Mouse (Mus musculus) forebrain, embryonic 10.5 days (tissue): ENCODE measurements around the gene C1galt1c1. TPM values are rescaled to one million over a fixed set of nuclear protein-coding genes. Genes with fewer than 3 reads are reported as not detected.

ENCODE experiments used
- DNase-seq: peaks from one replicate; pipeline ENCODE4 v3.0.0-alpha.2; 2017; ENCODE audit warnings: low spot score; ENCODE audit errors: extremely low spot score
- H3K27ac ChIP-seq: fragments of 300-500 bp; sonication (generic); 2 replicates; pipeline ENCODE4 v1.5.1; 2016; ENCODE audit warnings: mild to moderate bottlenecking
- H3K27me3 ChIP-seq: fragments of 300-500 bp; sonication (generic); 2 replicates; pipeline ENCODE4 v1.6.1; 2016; ENCODE audit warnings: mild to moderate bottlenecking; ENCODE audit not compliant: poor library complexity, severe bottlenecking
- H3K36me3 ChIP-seq: fragments of 300-500 bp; sonication (generic); replicated peaks from 2 replicates; pipeline ENCODE4 v1.6.1; 2016; ENCODE audit warnings: mild to moderate bottlenecking, moderate library complexity
- H3K4me1 ChIP-seq: fragments of 300-500 bp; sonication (generic); 2 replicates; pipeline ENCODE4 v1.6.1; 2016
- H3K4me3 ChIP-seq: fragments of 300-500 bp; sonication (generic); 2 replicates; pipeline ENCODE4 v1.5.1; 2016; ENCODE audit warnings: mild to moderate bottlenecking, moderate library complexity
- H3K9me3 ChIP-seq: fragments of 300-500 bp; sonication (generic); 2 replicates; pipeline ENCODE4 v1.6.1; 2016; ENCODE audit warnings: mild to moderate bottlenecking, moderate library complexity
- WGBS: fragments of 180-500 bp; shearing (Covaris S2); methylation state at CpG from one replicate; pipeline ENCODE4 v1.1.7; 2016; 5-methylcytosine and 5-hydroxymethylcytosine counted together
- polyA plus RNA-seq: library from polyadenylated mRNA; unstranded; fragments of >200 nt; fragmentation: Nextera tagmentation; extraction: Ambion mirVana; gene quantifications from 2 replicates; pipeline ENCODE4 v1.2.1, GENCODE M21; 2016

Gene C1galt1c1
- 14.7 and 16.5 TPM in 2 replicates for polyA plus RNA-seq

- H3K4me1 ChIP-seq, result peaks cover 8% of the 10 kb centered on the region; the same call in 1 of the 2 replicates
- WGBS, result 24% methylated on average over 29 of the region's 43 CpGs
- H3K36me3 ChIP-seq, result peaks cover 12% of the 10 kb centered on the region
- no peaks in the 10 kb centered on the region for H3K27me3 ChIP-seq
- peak; percentile 86 for DNase-seq
- no peaks in the 10 kb centered on the region for H3K9me3 ChIP-seq
- H3K4me3 ChIP-seq, result peak within 1 kb of the TSS; percentile 59
- peak within 1 kb of the TSS; percentile 91 for H3K27ac ChIP-seq
Observed at GRCm38 (mm10) chrX:38634801-38635637, at the start of gene C1galt1c1. C1galt1c1 (minus strand) TSS chrX:38635087.

- Histone ChIP-seq H3K27me3 (no peaks in the 10 kb centered on the region), H3K4me3 (no peak overlapping the region), H3K27ac (no peak overlapping the region), H3K36me3 (no peaks in the 10 kb centered on the region), H3K4me1 (no peaks in the 10 kb centered on the region), H3K9me3 (no peaks in the 10 kb centered on the region)
- WGBS, result 67% methylated on average over 2 of the region's 2 CpGs
- DNase-seq, result no peak
Observed at GRCm38 (mm10) chrX:38681972-38682371, 47.1 kb upstream of the C1galt1c1 start.

- no peak for DNase-seq
- WGBS, result 84% methylated on average over 6 of the region's 6 CpGs
- H3K36me3 ChIP-seq, result no peaks in the 10 kb centered on the region
- H3K9me3 ChIP-seq, result no peaks in the 10 kb centered on the region
- H3K4me1 ChIP-seq, result no peaks in the 10 kb centered on the region
- no peaks in the 10 kb centered on the region for H3K27me3 ChIP-seq
- no peak overlapping the region for H3K27ac ChIP-seq
- no peak overlapping the region for H3K4me3 ChIP-seq
Observed at GRCm38 (mm10) chrX:38669111-38669903, 34.4 kb upstream of the C1galt1c1 start.

- 80% methylated on average over 4 of the region's 4 CpGs for WGBS
- H3K36me3 ChIP-seq, result no peaks in the 10 kb centered on the region
- no peak for DNase-seq
Observed at GRCm38 (mm10) chrX:38656206-38656883, 21.5 kb upstream of the C1galt1c1 start.

GRCm38 (mm10) chrX:38654681-38655080, 19.8 kb upstream of the C1galt1c1 start:
- Histone ChIP-seq H3K27ac (no peak overlapping the region), H3K27me3 (no peaks in the 10 kb centered on the region), H3K36me3 (no peaks in the 10 kb centered on the region), H3K4me3 (no peak overlapping the region), H3K9me3 (0 out of 2 replicates have a peak, but pooled peaks cover 2% of the 10 kb centered on the region), H3K4me1 (0 out of 2 replicates have a peak, but pooled peaks cover 4% of the 10 kb centered on the region)
- DNase-seq, result no peak
- 79% methylated on average over 5 of the region's 5 CpGs for WGBS

More at GRCm38 (mm10) chrX:38656206-38656883, 21.5 kb upstream of the C1galt1c1 start:
- 0 out of 2 replicates have a peak, but pooled peaks cover 2% of the 10 kb centered on the region for H3K9me3 ChIP-seq
- H3K4me3 ChIP-seq, result no peak overlapping the region
- H3K4me1 ChIP-seq, result 0 out of 2 replicates have a peak, but pooled peaks cover 2% of the 10 kb centered on the region
- no peak overlapping the region for H3K27ac ChIP-seq
- H3K27me3 ChIP-seq, result no peaks in the 10 kb centered on the region

GRCm38 (mm10) chrX:38653181-38653580, 18.3 kb upstream of the C1galt1c1 start:
- H3K36me3 ChIP-seq, result no peaks in the 10 kb centered on the region
- no peak for DNase-seq
- 91% methylated on average over 1 of the region's 1 CpGs for WGBS
- H3K4me1 ChIP-seq, result 0 out of 2 replicates have a peak, but pooled peaks cover 4% of the 10 kb centered on the region
- H3K27me3 ChIP-seq, result no peaks in the 10 kb centered on the region
- H3K4me3 ChIP-seq, result no peak overlapping the region
- no peak overlapping the region for H3K27ac ChIP-seq
- H3K9me3 ChIP-seq, result 0 out of 2 replicates have a peak, but pooled peaks cover 2% of the 10 kb centered on the region

- Histone ChIP-seq H3K27ac (no peak overlapping the region), H3K27me3 (no peaks in the 10 kb centered on the region), H3K4me1 (0 out of 2 replicates have a peak, but pooled peaks cover 4% of the 10 kb centered on the region), H3K4me3 (no peak overlapping the region), H3K36me3 (no peaks in the 10 kb centered on the region), H3K9me3 (0 out of 2 replicates have a peak, but pooled peaks cover 2% of the 10 kb centered on the region)
- DNase-seq, result peak; percentile 14
- WGBS, result 30% methylated on average over 6 of the region's 7 CpGs
Observed at GRCm38 (mm10) chrX:38651167-38651566, 16.3 kb upstream of the C1galt1c1 start.

- Histone ChIP-seq H3K27me3 (no peaks in the 10 kb centered on the region), H3K4me3 (no peak overlapping the region), H3K4me1 (0 out of 2 replicates have a peak, but pooled peaks cover 4% of the 10 kb centered on the region), H3K36me3 (no peaks in the 10 kb centered on the region), H3K27ac (no peak overlapping the region), H3K9me3 (0 out of 2 replicates have a peak, but pooled peaks cover 2% of the 10 kb centered on the region)
- WGBS, result 72% methylated on average over 9 of the region's 9 CpGs
- no peak for DNase-seq
Observed at GRCm38 (mm10) chrX:38650404-38651039, 15.6 kb upstream of the C1galt1c1 start.

- 71% methylated on average over 4 of the region's 4 CpGs for WGBS
- Histone ChIP-seq H3K36me3 (no peaks in the 10 kb centered on the region), H3K9me3 (no peaks in the 10 kb centered on the region), H3K4me3 (no peak overlapping the region), H3K27ac (no peak overlapping the region), H3K4me1 (no peaks in the 10 kb centered on the region), H3K27me3 (no peaks in the 10 kb centered on the region)
- no peak for DNase-seq
Observed at GRCm38 (mm10) chrX:38642183-38642582, 7.3 kb upstream of the C1galt1c1 start.

GRCm38 (mm10) chrX:38641435-38641834, 6.5 kb upstream of the C1galt1c1 start:
- Histone ChIP-seq H3K27me3 (no peaks in the 10 kb centered on the region), H3K27ac (no peak overlapping the region), H3K36me3 (no peaks in the 10 kb centered on the region), H3K4me3 (no peak overlapping the region), H3K9me3 (no peaks in the 10 kb centered on the region), H3K4me1 (no peaks in the 10 kb centered on the region)
- DNase-seq, result no peak
- WGBS, result 78% methylated on average over 4 of the region's 4 CpGs

GRCm38 (mm10) chrX:38635638-38635931, 698 bp upstream of the C1galt1c1 start:
- Histone ChIP-seq H3K4me3 (peak overlapping the region; percentile 59), H3K27ac (0 out of 2 replicates have a peak overlapping the region, but pooled peaks have one; percentile 91), H3K9me3 (no peaks in the 10 kb centered on the region), H3K36me3 (peaks cover 12% of the 10 kb centered on the region), H3K27me3 (no peaks in the 10 kb centered on the region), H3K4me1 (peaks cover 8% of the 10 kb centered on the region; the same call in 1 of the 2 replicates)
- no peak for DNase-seq

- H3K27me3 ChIP-seq, result no peaks in the 10 kb centered on the region
- 0 out of 2 replicates have a peak, but pooled peaks cover under 1% of the 10 kb centered on the region for H3K36me3 ChIP-seq
- 17% methylated on average over 3 of the region's 3 CpGs for WGBS
- peak overlapping the region; percentile 59 for H3K4me3 ChIP-seq
- H3K9me3 ChIP-seq, result no peaks in the 10 kb centered on the region
- no peaks in the 10 kb centered on the region for H3K4me1 ChIP-seq
- peak overlapping the region; percentile 82 for H3K27ac ChIP-seq
- DNase-seq, result peak; percentile 14
Observed at GRCm38 (mm10) chrX:38600995-38601369, 33.9 kb downstream of the C1galt1c1 start.
